Mouse (Mus musculus) embryonic facial prominence, embryonic 15.5 days (tissue): ENCODE data around the gene Larp1. TPM values are rescaled to one million over a fixed set of nuclear protein-coding genes. Genes with fewer than 3 reads are reported as not detected.

Experiments used
- ATAC-seq: fragments of 200-750 bp; cut with Nextera tagmentation; 2 replicates; pipeline ENCODE4 v1.8.0; 2017; ENCODE audit warnings: low read depth, moderate TSS enrichment; ENCODE audit not compliant: insufficient number of reproducible peaks, low FRiP score, low TSS enrichment
- H3K27ac ChIP-seq: fragments of 300-500 bp; sonication (generic); replicated peaks from 2 replicates; pipeline ENCODE4 v1.5.1; 2015; ENCODE audit warnings: mild to moderate bottlenecking, inconsistent platforms
- H3K27me3 ChIP-seq: fragments of 300-500 bp; sonication (generic); 2 replicates; pipeline ENCODE4 v1.6.1; 2015; ENCODE audit warnings: inconsistent platforms
- H3K36me3 ChIP-seq: fragments of 300-500 bp; sonication (generic); 2 replicates; pipeline ENCODE4 v1.6.1; 2015; ENCODE audit warnings: mild to moderate bottlenecking, inconsistent platforms
- H3K4me1 ChIP-seq: fragments of 300-500 bp; sonication (generic); 2 replicates; pipeline ENCODE4 v1.6.1; 2015; ENCODE audit warnings: inconsistent platforms
- H3K4me2 ChIP-seq: fragments of 300-500 bp; sonication (generic); replicated peaks from 2 replicates; pipeline ENCODE4 v1.6.1; 2015; ENCODE audit warnings: mild to moderate bottlenecking, inconsistent platforms
- H3K4me3 ChIP-seq: fragments of 300-500 bp; sonication (generic); replicated peaks from 2 replicates; pipeline ENCODE4 v1.5.1; 2015; ENCODE audit warnings: mild to moderate bottlenecking, inconsistent platforms
- H3K9ac ChIP-seq: fragments of 300-500 bp; sonication (generic); 2 replicates; pipeline ENCODE4 v1.6.1; 2015; ENCODE audit warnings: inconsistent platforms
- H3K9me3 ChIP-seq: fragments of 300-500 bp; sonication (generic); replicated peaks from 2 replicates; pipeline ENCODE4 v1.6.1; 2016; ENCODE audit warnings: inconsistent platforms
- WGBS: fragments of 180-500 bp; shearing (Covaris S2); methylation state at CpG from one replicate; pipeline ENCODE4 v1.1.7; 2015; 5-methylcytosine and 5-hydroxymethylcytosine counted together
- polyA plus RNA-seq: library from polyadenylated mRNA; unstranded; fragments of >200 nt; fragmentation: Nextera tagmentation; extraction: Ambion mirVana; gene quantifications from 2 replicates; pipeline ENCODE4 v1.2.1, GENCODE M21; 2015

The Larp1 gene
- polyA plus RNA-seq: 19.3 and 20.2 TPM in 2 replicates

GRCm38 (mm10) chr11:58009051-58009515 lies at the start of gene Larp1:
Gene Larp1, plus strand, starts transcription at chr11:58009064.
- ATAC-seq: peak; percentile 49; the same call in 1 of the 2 replicates
- H3K36me3 ChIP-seq: no peaks in the 10 kb centered on the region
- peak within 1 kb of the TSS; percentile 93 for H3K4me3 ChIP-seq
- peak within 1 kb of the TSS; percentile 99 for H3K9ac ChIP-seq
- H3K4me1 ChIP-seq: peaks cover 32% of the 10 kb centered on the region
- H3K27me3 ChIP-seq: no peaks in the 10 kb centered on the region
- H3K27ac ChIP-seq: peak within 1 kb of the TSS; percentile 88
- WGBS: under 1% methylated on average over 80 of the region's 84 CpGs
- H3K4me2 ChIP-seq: peak within 1 kb of the TSS; percentile 93
- no peaks in the 10 kb centered on the region for H3K9me3 ChIP-seq

- no peak overlapping the region for H3K27ac ChIP-seq
- 73% methylated on average over 2 of the region's 2 CpGs for WGBS
- H3K27me3 ChIP-seq: no peaks in the 10 kb centered on the region
- H3K4me1 ChIP-seq: peaks cover 9% of the 10 kb centered on the region; the same call in 1 of the 2 replicates
- H3K36me3 ChIP-seq: no peaks in the 10 kb centered on the region
- H3K9me3 ChIP-seq: no peaks in the 10 kb centered on the region
- no peak overlapping the region for H3K4me3 ChIP-seq
- H3K9ac ChIP-seq: no peak overlapping the region
- no peak for ATAC-seq
- no peak overlapping the region for H3K4me2 ChIP-seq
Measured at GRCm38 (mm10) chr11:57959924-57960323, 48.9 kb upstream of the Larp1 start.

- H3K9me3 ChIP-seq: no peaks in the 10 kb centered on the region
- H3K4me2 ChIP-seq: peak overlapping the region; percentile 80
- no peaks in the 10 kb centered on the region for H3K36me3 ChIP-seq
- H3K4me3 ChIP-seq: peak overlapping the region; percentile 68
- H3K4me1 ChIP-seq: peaks cover 9% of the 10 kb centered on the region; the same call in 1 of the 2 replicates
- H3K27ac ChIP-seq: peak overlapping the region; percentile 78
- ATAC-seq: peak; percentile 90
- WGBS: under 1% methylated on average over 40 of the region's 40 CpGs
- H3K27me3 ChIP-seq: no peaks in the 10 kb centered on the region
- peak overlapping the region; percentile 51 for H3K9ac ChIP-seq
Measured at GRCm38 (mm10) chr11:57962382-57963285, 46.2 kb upstream of the Larp1 start.

GRCm38 (mm10) chr11:57963291-57963870 lies 45.5 kb upstream of the Larp1 start:
- H3K27me3 ChIP-seq: no peaks in the 10 kb centered on the region
- ATAC-seq: no peak
- peak overlapping the region; percentile 68 for H3K4me3 ChIP-seq
- H3K9me3 ChIP-seq: no peaks in the 10 kb centered on the region
- H3K4me1 ChIP-seq: peaks cover 9% of the 10 kb centered on the region; the same call in 1 of the 2 replicates
- WGBS: 31% methylated on average over 9 of the region's 9 CpGs
- H3K27ac ChIP-seq: no peak overlapping the region
- H3K36me3 ChIP-seq: no peaks in the 10 kb centered on the region
- peak overlapping the region; percentile 80 for H3K4me2 ChIP-seq
- no peak overlapping the region for H3K9ac ChIP-seq

- Histone ChIP-seq H3K27me3 (no peaks in the 10 kb centered on the region), H3K36me3 (no peaks in the 10 kb centered on the region), H3K27ac (no peak overlapping the region), H3K4me3 (no peak overlapping the region), H3K4me1 (peaks cover 15% of the 10 kb centered on the region; the same call in 1 of the 2 replicates), H3K9ac (no peak overlapping the region), H3K4me2 (no peak overlapping the region), H3K9me3 (no peaks in the 10 kb centered on the region)
- WGBS: 69% methylated on average over 7 of the region's 7 CpGs
- no peak for ATAC-seq
Measured at GRCm38 (mm10) chr11:57966630-57967029, 42.2 kb upstream of the Larp1 start.

- H3K9ac ChIP-seq: no peak overlapping the region
- no peak overlapping the region for H3K27ac ChIP-seq
- H3K36me3 ChIP-seq: no peaks in the 10 kb centered on the region
- no peak for ATAC-seq
- no peak overlapping the region for H3K4me3 ChIP-seq
- H3K9me3 ChIP-seq: no peaks in the 10 kb centered on the region
- no peaks in the 10 kb centered on the region for H3K27me3 ChIP-seq
- 0 out of 2 replicates have a peak, but pooled peaks cover 7% of the 10 kb centered on the region for H3K4me1 ChIP-seq
- 67% methylated on average over 5 of the region's 5 CpGs for WGBS
- no peak overlapping the region for H3K4me2 ChIP-seq
Measured at GRCm38 (mm10) chr11:57968301-57968700, 40.6 kb upstream of the Larp1 start.

- Histone ChIP-seq H3K4me2 (no peak overlapping the region), H3K27ac (no peak overlapping the region), H3K27me3 (no peaks in the 10 kb centered on the region), H3K9ac (no peak overlapping the region), H3K9me3 (no peaks in the 10 kb centered on the region), H3K4me3 (no peak overlapping the region), H3K4me1 (0 out of 2 replicates have a peak, but pooled peaks cover 5% of the 10 kb centered on the region), H3K36me3 (no peaks in the 10 kb centered on the region)
- whole genome bisulfite sequencing: 17% methylated on average over 5 of the region's 5 CpGs
- ATAC-seq: no peak
Measured at GRCm38 (mm10) chr11:57970541-57970940, 38.3 kb upstream of the Larp1 start.

- Histone ChIP-seq H3K27ac (no peak overlapping the region), H3K9ac (no peak overlapping the region), H3K4me1 (0 out of 2 replicates have a peak, but pooled peaks cover 5% of the 10 kb centered on the region), H3K36me3 (no peaks in the 10 kb centered on the region), H3K4me3 (no peak overlapping the region), H3K4me2 (no peak overlapping the region), H3K9me3 (no peaks in the 10 kb centered on the region), H3K27me3 (no peaks in the 10 kb centered on the region)
- 65% methylated on average over 13 of the region's 13 CpGs for WGBS
- peak; percentile 74; the same call in 1 of the 2 replicates for ATAC-seq
Measured at GRCm38 (mm10) chr11:57973001-57973912, 35.6 kb upstream of the Larp1 start.

GRCm38 (mm10) chr11:57973913-57974234 lies 35.0 kb upstream of the Larp1 start:
- H3K27me3 ChIP-seq: no peaks in the 10 kb centered on the region
- WGBS: 70% methylated on average over 9 of the region's 9 CpGs
- no peaks in the 10 kb centered on the region for H3K9me3 ChIP-seq
- no peak for ATAC-seq
- H3K9ac ChIP-seq: no peak overlapping the region
- no peak overlapping the region for H3K4me2 ChIP-seq
- no peak overlapping the region for H3K27ac ChIP-seq
- 0 out of 2 replicates have a peak, but pooled peaks cover 5% of the 10 kb centered on the region for H3K4me1 ChIP-seq
- no peak overlapping the region for H3K4me3 ChIP-seq
- no peaks in the 10 kb centered on the region for H3K36me3 ChIP-seq

- ATAC-seq: no peak
- Histone ChIP-seq H3K9me3 (no peaks in the 10 kb centered on the region), H3K4me3 (no peak overlapping the region), H3K36me3 (no peaks in the 10 kb centered on the region), H3K9ac (no peak overlapping the region), H3K27ac (no peak overlapping the region), H3K27me3 (no peaks in the 10 kb centered on the region), H3K4me1 (0 out of 2 replicates have a peak, but pooled peaks cover under 1% of the 10 kb centered on the region), H3K4me2 (no peak overlapping the region)
Measured at GRCm38 (mm10) chr11:57975876-57976275, 33.0 kb upstream of the Larp1 start.
